Mouse (Mus musculus): ENCODE data around the gene Mettl27.
A peak's percentile ranks its signal among the peaks of the same experiment; 100 is the strongest.
"Not testable (repeated sequence)": the region's sequence is repeated elsewhere in the genome, so short reads cannot be mapped to it uniquely, and the experiment has no call there.

Gene Mettl27

GRCm38 (mm10) chr5:134921106-134921505 is 11.1 kb upstream of the Mettl27 start:
- no peak for DNase-seq

- no peak for DNase-seq
These were observed 9.0 kb upstream of the Mettl27 start for GRCm38 (mm10) chr5:134923141-134923540.

GRCm38 (mm10) chr5:134926726-134927125 is 5.4 kb upstream of the Mettl27 start:
- no peak for DNase-seq

GRCm38 (mm10) chr5:134929988-134930387 is 2.2 kb upstream of the Mettl27 start:
- DNase-seq, result no peak

- peak; percentile 82 for DNase-seq
These were observed 722 bp downstream of the Mettl27 start for GRCm38 (mm10) chr5:134932903-134933276.

- DNase-seq, result no peak
These were observed 1.1 kb downstream of the Mettl27 start for GRCm38 (mm10) chr5:134933281-134933680.

- DNase-seq, result not testable (repeated sequence)
These were observed 1.5 kb downstream of the Mettl27 start for GRCm38 (mm10) chr5:134933686-134934085.

GRCm38 (mm10) chr5:134934666-134935065 is 2.5 kb downstream of the Mettl27 start:
- no peak for DNase-seq

GRCm38 (mm10) chr5:134936051-134936450 is 3.9 kb downstream of the Mettl27 start:
- DNase-seq, result no peak

- DNase-seq, result no peak
These were observed 4.5 kb downstream of the Mettl27 start for GRCm38 (mm10) chr5:134936626-134937185.

GRCm38 (mm10) chr5:134939069-134939468 is 6.9 kb downstream of the Mettl27 start:
- DNase-seq, result no peak

- DNase-seq, result not testable (repeated sequence)
These were observed 7.4 kb downstream of the Mettl27 start for GRCm38 (mm10) chr5:134939554-134939953.

- no peak for DNase-seq
These were observed 9.5 kb downstream of the Mettl27 start for GRCm38 (mm10) chr5:134941472-134942209.

- peak; percentile 24 for DNase-seq
These were observed 10.6 kb downstream of the Mettl27 start for GRCm38 (mm10) chr5:134942740-134943139.

- DNase-seq, result no peak
These were observed 12.0 kb downstream of the Mettl27 start for GRCm38 (mm10) chr5:134944179-134944578.

GRCm38 (mm10) chr5:134945266-134945959 is 13.2 kb downstream of the Mettl27 start:
- DNase-seq, result no peak

- no peak for DNase-seq
These were observed 14.1 kb downstream of the Mettl27 start for GRCm38 (mm10) chr5:134946063-134946856.

GRCm38 (mm10) chr5:134946857-134947255 is 14.7 kb downstream of the Mettl27 start, which contains the start of gene Cldn4:
Cldn4 (minus strand) TSS chr5:134946934.
- peak; percentile 31 for DNase-seq

GRCm38 (mm10) chr5:134947420-134948084 is 15.4 kb downstream of the Mettl27 start:
- peak; percentile 28 for DNase-seq

GRCm38 (mm10) chr5:134948085-134948439 is 15.9 kb downstream of the Mettl27 start:
- DNase-seq, result no peak

- peak; percentile 62 for DNase-seq
These were observed 19.1 kb downstream of the Mettl27 start for GRCm38 (mm10) chr5:134951053-134951884.

- DNase-seq, result no peak
These were observed 23.3 kb downstream of the Mettl27 start for GRCm38 (mm10) chr5:134955491-134955890.

Data from lung, postnatal 14 days (tissue).